Mouse (Mus musculus) megakaryocyte, embryonic 14.5 days (primary cell): ENCODE measurements around the gene Gm20388.

ENCODE experiments used
- FLI1 ChIP-seq: IDR thresholded peaks from 2 replicates; pipeline ENCODE4 v1.6.1; 2012; ENCODE audit warnings: low read length, inconsistent platforms, mixed read lengths
- GATA1 ChIP-seq: IDR thresholded peaks from 3 replicates; pipeline ENCODE4 v1.6.1; 2012; ENCODE audit warnings: mixed read lengths, low read length, inconsistent platforms, borderline replicate concordance

GRCm38 (mm10) chr8:119988087-119988486 is 77.4 kb downstream of the Gm20388 start:
- TF ChIP-seq GATA1: no peak
- TF ChIP-seq FLI1: no peak
